Mouse (Mus musculus): ENCODE data around the gene 1600012H06Rik.
"Not testable (repeated sequence)": the region's sequence is repeated elsewhere in the genome, so short reads cannot be mapped to it uniquely, and the experiment has no call there.

1600012H06Rik gene

GRCm38 (mm10) chr17:14943729-14944059 is 710 bp downstream of the 1600012H06Rik start:
- no peak for DNase-seq (ENCODE audit: low read depth)

- DNase-seq (ENCODE audit: low read depth): no peak
Measured at GRCm38 (mm10) chr17:14944551-14944950, 1.6 kb downstream of the 1600012H06Rik start.

GRCm38 (mm10) chr17:14949161-14949827 is 6.3 kb downstream of the 1600012H06Rik start:
- DNase-seq (ENCODE audit: low read depth): no peak

GRCm38 (mm10) chr17:14953452-14953851 is 10.5 kb downstream of the 1600012H06Rik start:
- DNase-seq (ENCODE audit: low read depth): no peak

GRCm38 (mm10) chr17:14958686-14959327 is 15.8 kb downstream of the 1600012H06Rik start:
- no peak for DNase-seq (ENCODE audit: low read depth)

GRCm38 (mm10) chr17:14959979-14960378 is 17.0 kb downstream of the 1600012H06Rik start:
- DNase-seq (ENCODE audit: low read depth): no peak

- DNase-seq (ENCODE audit: low read depth): no peak
Measured at GRCm38 (mm10) chr17:14960520-14960919, 17.5 kb downstream of the 1600012H06Rik start.

- DNase-seq (ENCODE audit: low read depth): not testable (repeated sequence)
Measured at GRCm38 (mm10) chr17:14960951-14961556, 18.1 kb downstream of the 1600012H06Rik start, which contains the start of gene Phf10. Phf10 (minus strand) TSS chr17:14961273.

GRCm38 (mm10) chr17:14961557-14962154 is 18.7 kb downstream of the 1600012H06Rik start:
- not testable (repeated sequence) for DNase-seq (ENCODE audit: low read depth)

GRCm38 (mm10) chr17:14968373-14968913 is 25.5 kb downstream of the 1600012H06Rik start:
- DNase-seq (ENCODE audit: low read depth): not testable (repeated sequence)

GRCm38 (mm10) chr17:14977718-14978361 is 34.9 kb downstream of the 1600012H06Rik start:
- DNase-seq (ENCODE audit: low read depth): not testable (repeated sequence)

GRCm38 (mm10) chr17:14978362-14979038 is 35.5 kb downstream of the 1600012H06Rik start, which contains the start of the genes 9030025P20Rik and Gm3417:
9030025P20Rik (plus strand) TSS chr17:14978468.
Gm3417 (minus strand) TSS chr17:14978790.
- DNase-seq (ENCODE audit: low read depth): not testable (repeated sequence)

GRCm38 (mm10) chr17:14990116-14990702 is 47.2 kb downstream of the 1600012H06Rik start:
- not testable (repeated sequence) for DNase-seq (ENCODE audit: low read depth)

- DNase-seq (ENCODE audit: low read depth): not testable (repeated sequence)
Measured at GRCm38 (mm10) chr17:14992522-14993138, 49.6 kb downstream of the 1600012H06Rik start.

GRCm38 (mm10) chr17:14993139-14993832 is 50.3 kb downstream of the 1600012H06Rik start:
- DNase-seq (ENCODE audit: low read depth): not testable (repeated sequence)

- not testable (repeated sequence) for DNase-seq (ENCODE audit: low read depth)
Measured at GRCm38 (mm10) chr17:14994140-14994539, 51.2 kb downstream of the 1600012H06Rik start.

GRCm38 (mm10) chr17:15000047-15000446 is 57.1 kb downstream of the 1600012H06Rik start:
- not testable (repeated sequence) for DNase-seq (ENCODE audit: low read depth)

GRCm38 (mm10) chr17:15009088-15009487 is 66.1 kb downstream of the 1600012H06Rik start:
- not testable (repeated sequence) for DNase-seq (ENCODE audit: low read depth)
